Mouse (Mus musculus) neural tube, embryonic 12.5 days (tissue): Measurements from ENCODE around the gene Socs2. TPM values are rescaled to one million over a fixed set of nuclear protein-coding genes. Genes with fewer than 3 reads are reported as not detected.

Experiments used
- ATAC-seq: fragments of 200-750 bp; cut with Nextera tagmentation; 2 replicates; pipeline ENCODE4 v1.8.0; 2017; ENCODE audit warnings: low read depth, mild to moderate bottlenecking, moderate TSS enrichment, moderate library complexity; ENCODE audit not compliant: low FRiP score
- H3K27ac ChIP-seq: fragments of 300-500 bp; sonication (generic); 2 replicates; pipeline ENCODE4 v1.5.1; 2016
- H3K27me3 ChIP-seq: fragments of 300-500 bp; sonication (generic); replicated peaks from 2 replicates; pipeline ENCODE4 v1.6.1; 2016; ENCODE audit warnings: mild to moderate bottlenecking
- H3K36me3 ChIP-seq: fragments of 300-500 bp; sonication (generic); 2 replicates; pipeline ENCODE4 v1.6.1; 2016; ENCODE audit warnings: mild to moderate bottlenecking
- H3K4me1 ChIP-seq: fragments of 300-500 bp; sonication (generic); 2 replicates; pipeline ENCODE4 v1.6.1; 2016
- H3K4me2 ChIP-seq: fragments of 300-500 bp; sonication (generic); replicated peaks from 2 replicates; pipeline ENCODE4 v1.6.1; 2016; ENCODE audit warnings: mild to moderate bottlenecking
- H3K4me3 ChIP-seq: fragments of 300-500 bp; sonication (generic); 2 replicates; pipeline ENCODE4 v1.5.1; 2016
- H3K9ac ChIP-seq: fragments of 300-500 bp; sonication (generic); 2 replicates; pipeline ENCODE4 v1.6.1; 2016; ENCODE audit warnings: mild to moderate bottlenecking
- H3K9me3 ChIP-seq: fragments of 300-500 bp; sonication (generic); 2 replicates; pipeline ENCODE4 v1.6.1; 2016; ENCODE audit warnings: mild to moderate bottlenecking
- WGBS: fragments of 180-500 bp; shearing (Covaris S2); methylation state at CpG from one replicate; pipeline ENCODE4 v1.1.7; 2016; 5-methylcytosine and 5-hydroxymethylcytosine counted together
- polyA plus RNA-seq: library from polyadenylated mRNA; unstranded; fragments of >200 nt; fragmentation: Nextera tagmentation; extraction: Ambion mirVana; gene quantifications from 2 replicates; pipeline ENCODE4 v1.2.1, GENCODE M21; 2016

Gene Socs2
- polyA plus RNA-seq, 1 experiment from 2014 or later, result 97.9 TPM

DNA sequence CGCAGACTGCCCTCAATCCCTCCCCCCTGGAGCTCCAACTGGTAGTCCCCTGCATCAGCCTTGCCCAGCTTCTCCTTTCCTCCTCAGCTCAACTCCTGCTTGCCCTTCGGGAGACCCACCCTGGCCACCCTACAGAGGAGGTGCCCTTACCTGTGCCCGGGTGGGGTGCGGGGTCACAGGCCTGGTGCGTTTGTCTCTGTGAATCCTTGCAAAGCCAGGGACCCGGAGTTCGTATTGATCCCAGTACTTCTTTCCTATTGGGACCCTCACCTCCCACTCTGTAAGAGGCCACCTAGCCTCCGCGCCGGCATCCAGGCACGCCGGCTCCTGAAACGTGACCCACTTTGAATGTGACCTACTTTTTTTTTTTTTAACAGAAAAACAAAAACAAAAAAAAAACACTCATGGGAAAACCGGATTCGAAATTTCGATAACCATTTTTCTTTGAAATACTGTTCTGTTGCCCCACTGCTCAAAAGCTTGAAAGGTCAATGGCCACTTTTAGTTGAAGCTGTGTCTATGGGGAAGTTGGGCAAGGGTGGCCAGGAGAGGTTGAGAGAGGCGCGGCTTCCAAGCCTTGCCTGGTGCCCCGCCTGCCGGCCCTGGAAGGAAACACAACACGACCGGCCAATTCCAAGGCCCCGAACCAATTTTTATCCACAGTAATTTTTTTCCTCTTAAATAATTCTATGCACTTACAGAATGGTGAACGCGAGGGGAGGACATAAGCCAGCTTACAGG lies 686 bp upstream of the Socs2 start:
- 2% methylated on average over 25 of the region's 25 CpGs for WGBS
- no peaks in the 10 kb centered on the region for H3K9me3 ChIP-seq
- 0 out of 2 replicates have a peak overlapping the region, but pooled peaks have one; percentile 92 for H3K27ac ChIP-seq
- H3K4me1 ChIP-seq, result peaks cover 16% of the 10 kb centered on the region
- H3K27me3 ChIP-seq, result no peaks in the 10 kb centered on the region; the same call in 1 of the 2 replicates
- peak overlapping the region; percentile 96 for H3K4me2 ChIP-seq
- H3K4me3 ChIP-seq, result peak overlapping the region; percentile 73
- no peaks in the 10 kb centered on the region for H3K36me3 ChIP-seq
- ATAC-seq, result no peak
- peak overlapping the region; percentile 84 for H3K9ac ChIP-seq

DNA sequence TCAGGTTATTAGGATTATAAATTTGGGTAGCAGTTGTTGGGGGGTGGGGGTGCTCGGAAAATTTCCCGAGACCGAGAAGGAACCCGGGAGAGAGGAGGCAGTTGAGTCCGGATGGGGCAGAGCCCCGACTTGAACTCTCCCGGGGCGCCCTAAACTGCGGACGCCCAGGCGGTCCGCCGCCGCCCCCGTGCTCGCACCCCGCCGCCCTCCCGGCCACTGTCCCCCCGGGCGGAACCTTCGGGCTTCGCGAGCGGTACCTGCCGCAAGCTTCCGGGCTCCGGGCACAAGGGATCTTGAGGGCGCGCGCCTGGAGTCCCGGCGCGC lies 657 bp downstream of the Socs2 start:
- H3K4me2 ChIP-seq, result peak overlapping the region; percentile 96
- WGBS, result under 1% methylated on average over 34 of the region's 34 CpGs
- H3K27me3 ChIP-seq, result no peaks in the 10 kb centered on the region; the same call in 1 of the 2 replicates
- peak overlapping the region; percentile 73 for H3K4me3 ChIP-seq
- peak overlapping the region; percentile 92 for H3K27ac ChIP-seq
- no peaks in the 10 kb centered on the region for H3K36me3 ChIP-seq
- peaks cover 16% of the 10 kb centered on the region for H3K4me1 ChIP-seq
- peak; percentile 17 for ATAC-seq
- H3K9me3 ChIP-seq, result no peaks in the 10 kb centered on the region
- H3K9ac ChIP-seq, result peak overlapping the region; percentile 84

DNA sequence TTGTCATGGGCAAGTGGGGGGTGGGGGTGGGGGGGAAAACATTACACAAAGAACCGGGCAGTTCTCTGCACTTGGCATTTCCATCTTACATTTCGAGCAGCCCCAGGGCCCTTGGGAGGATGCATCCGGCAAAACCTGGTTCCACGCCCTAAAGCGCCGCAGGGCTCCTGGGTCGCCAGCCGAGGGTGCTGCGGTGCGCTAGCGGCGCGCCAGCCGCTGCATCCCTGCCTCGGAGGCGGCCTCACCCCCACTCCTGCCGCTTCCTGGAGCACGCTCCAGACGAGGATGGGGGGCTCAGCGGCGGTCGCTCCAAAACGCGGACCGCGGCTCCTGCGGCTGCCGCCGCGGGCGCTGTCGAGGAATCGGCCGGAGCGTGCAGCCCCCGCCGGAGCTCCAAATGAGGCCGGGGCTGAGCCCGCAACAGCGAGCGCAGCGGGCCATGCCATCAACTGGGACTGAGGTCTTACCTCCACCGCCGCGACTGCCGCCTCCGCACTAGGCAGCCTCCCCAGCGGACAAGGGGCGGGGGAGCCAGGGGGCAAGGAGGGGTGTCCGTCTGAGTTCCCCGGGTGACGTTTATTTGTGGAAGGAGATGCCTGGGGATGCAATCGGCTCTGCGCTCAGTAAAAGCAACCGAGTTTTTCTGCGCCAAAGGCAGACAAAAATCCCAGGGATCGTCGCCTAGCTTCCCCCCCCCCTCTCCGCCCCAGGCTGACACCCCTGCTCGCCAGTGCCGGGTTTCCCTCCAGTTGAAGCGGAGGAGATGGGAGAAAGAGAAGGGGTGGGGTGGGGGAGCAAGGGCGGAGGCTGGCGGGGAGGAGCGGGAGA lies 1.2 kb downstream of the Socs2 start:
- peak; percentile 49 for ATAC-seq
- Histone ChIP-seq H3K9me3 (no peaks in the 10 kb centered on the region), H3K4me3 (peak overlapping the region; percentile 73), H3K27ac (peak overlapping the region; percentile 92), H3K36me3 (peaks cover 5% of the 10 kb centered on the region; the same call in 1 of the 2 replicates), H3K4me2 (peak overlapping the region; percentile 96), H3K9ac (peak overlapping the region; percentile 84), H3K27me3 (no peaks in the 10 kb centered on the region; the same call in 1 of the 2 replicates), H3K4me1 (peaks cover 16% of the 10 kb centered on the region)
- under 1% methylated on average over 65 of the region's 65 CpGs for WGBS

GRCm38 (mm10) chr10:95415159-95415532 lies 1.8 kb downstream of the Socs2 start:
- Histone ChIP-seq H3K4me3 (peak overlapping the region; percentile 73), H3K27ac (0 out of 2 replicates have a peak overlapping the region, but pooled peaks have one; percentile 92), H3K4me2 (peak overlapping the region; percentile 96), H3K9ac (peak overlapping the region; percentile 84), H3K36me3 (peaks cover 6% of the 10 kb centered on the region; the same call in 1 of the 2 replicates), H3K9me3 (no peaks in the 10 kb centered on the region), H3K4me1 (peaks cover 22% of the 10 kb centered on the region), H3K27me3 (no peaks in the 10 kb centered on the region; the same call in 1 of the 2 replicates)
- 0% methylated on average over 15 of the region's 15 CpGs for WGBS
- no peak for ATAC-seq

- Histone ChIP-seq H3K4me3 (peak overlapping the region; percentile 73), H3K9me3 (no peaks in the 10 kb centered on the region), H3K27ac (no peak overlapping the region), H3K27me3 (no peaks in the 10 kb centered on the region; the same call in 1 of the 2 replicates), H3K36me3 (peaks cover 6% of the 10 kb centered on the region; the same call in 1 of the 2 replicates), H3K4me1 (peaks cover 22% of the 10 kb centered on the region), H3K9ac (peak overlapping the region; percentile 84), H3K4me2 (peak overlapping the region; percentile 96)
- under 1% methylated on average over 65 of the region's 65 CpGs for WGBS
- 0 out of 2 replicates have a peak, but pooled peaks have one; percentile 11 for ATAC-seq
Measured at GRCm38 (mm10) chr10:95414316-95415158, 2.4 kb downstream of the Socs2 start.

DNA sequence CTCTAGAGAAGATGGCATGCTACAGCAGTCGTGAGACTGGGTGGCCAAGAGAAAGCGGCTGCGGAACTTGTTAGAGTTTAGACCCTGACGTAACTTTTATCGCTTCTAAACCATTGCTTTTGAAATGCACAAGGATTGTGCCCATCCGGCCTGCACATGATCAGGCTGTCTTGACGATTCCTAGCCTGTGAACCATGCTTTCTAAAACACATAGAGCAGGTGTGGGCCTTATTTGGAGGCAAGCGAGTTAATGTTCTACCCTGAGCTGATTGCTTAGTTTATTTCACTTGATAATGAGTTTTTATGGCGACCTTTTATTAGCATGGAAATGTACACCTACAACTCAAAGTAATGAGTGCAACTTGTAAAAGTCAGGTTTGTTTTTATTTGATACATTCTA lies 5.8 kb downstream of the Socs2 start:
- H3K9ac ChIP-seq, result no peak overlapping the region
- H3K27me3 ChIP-seq, result no peaks in the 10 kb centered on the region; the same call in 1 of the 2 replicates
- no peaks in the 10 kb centered on the region for H3K9me3 ChIP-seq
- H3K36me3 ChIP-seq, result peaks cover 6% of the 10 kb centered on the region; the same call in 1 of the 2 replicates
- no peak for ATAC-seq
- H3K4me1 ChIP-seq, result peaks cover 14% of the 10 kb centered on the region
- no peak overlapping the region for H3K4me3 ChIP-seq
- no peak overlapping the region for H3K27ac ChIP-seq
- 73% methylated on average over 9 of the region's 9 CpGs for WGBS
- no peak overlapping the region for H3K4me2 ChIP-seq

- peaks cover 6% of the 10 kb centered on the region; the same call in 1 of the 2 replicates for H3K36me3 ChIP-seq
- no peak overlapping the region for H3K9ac ChIP-seq
- H3K27me3 ChIP-seq, result no peaks in the 10 kb centered on the region; the same call in 1 of the 2 replicates
- H3K4me1 ChIP-seq, result peaks cover 14% of the 10 kb centered on the region
- H3K4me3 ChIP-seq, result no peak overlapping the region
- H3K9me3 ChIP-seq, result no peaks in the 10 kb centered on the region
- no peak overlapping the region for H3K27ac ChIP-seq
- no peak overlapping the region for H3K4me2 ChIP-seq
- WGBS, result 84% methylated on average over 7 of the region's 7 CpGs
- no peak for ATAC-seq
Measured at GRCm38 (mm10) chr10:95410709-95411108, 6.3 kb downstream of the Socs2 start.

GRCm38 (mm10) chr10:95410209-95410608 lies 6.8 kb downstream of the Socs2 start:
- no peaks in the 10 kb centered on the region for H3K9me3 ChIP-seq
- H3K4me2 ChIP-seq, result no peak overlapping the region

GRCm38 (mm10) chr10:95409149-95409548 lies 7.8 kb downstream of the Socs2 start:
- Histone ChIP-seq H3K4me3 (no peak overlapping the region), H3K9ac (no peak overlapping the region), H3K36me3 (peaks cover 6% of the 10 kb centered on the region; the same call in 1 of the 2 replicates), H3K27ac (no peak overlapping the region), H3K9me3 (no peaks in the 10 kb centered on the region), H3K4me2 (no peak overlapping the region), H3K27me3 (no peaks in the 10 kb centered on the region; the same call in 1 of the 2 replicates), H3K4me1 (peaks cover 11% of the 10 kb centered on the region)
- no peak for ATAC-seq
- 78% methylated on average over 7 of the region's 7 CpGs for WGBS

More at GRCm38 (mm10) chr10:95410209-95410608, 6.8 kb downstream of the Socs2 start:
- peaks cover 14% of the 10 kb centered on the region for H3K4me1 ChIP-seq
- 92% methylated on average over 4 of the region's 4 CpGs for WGBS
- H3K27me3 ChIP-seq, result no peaks in the 10 kb centered on the region; the same call in 1 of the 2 replicates
- H3K27ac ChIP-seq, result no peak overlapping the region
- peaks cover 6% of the 10 kb centered on the region; the same call in 1 of the 2 replicates for H3K36me3 ChIP-seq
- no peak for ATAC-seq
- H3K4me3 ChIP-seq, result no peak overlapping the region
- H3K9ac ChIP-seq, result no peak overlapping the region

GRCm38 (mm10) chr10:95408487-95408886 lies 8.5 kb downstream of the Socs2 start:
- Histone ChIP-seq H3K4me2 (no peak overlapping the region), H3K4me1 (peaks cover 5% of the 10 kb centered on the region; the same call in 1 of the 2 replicates), H3K9me3 (no peaks in the 10 kb centered on the region), H3K36me3 (peaks cover 6% of the 10 kb centered on the region; the same call in 1 of the 2 replicates), H3K27me3 (no peaks in the 10 kb centered on the region), H3K9ac (no peak overlapping the region), H3K4me3 (no peak overlapping the region), H3K27ac (no peak overlapping the region)
- no peak for ATAC-seq
- WGBS, result 75% methylated on average over 9 of the region's 9 CpGs

GRCm38 (mm10) chr10:95407541-95408160 lies 9.3 kb downstream of the Socs2 start:
- Histone ChIP-seq H3K4me1 (peaks cover 5% of the 10 kb centered on the region; the same call in 1 of the 2 replicates), H3K27ac (no peak overlapping the region), H3K9me3 (no peaks in the 10 kb centered on the region), H3K27me3 (no peaks in the 10 kb centered on the region), H3K9ac (no peak overlapping the region), H3K4me3 (no peak overlapping the region), H3K36me3 (peaks cover 6% of the 10 kb centered on the region; the same call in 1 of the 2 replicates), H3K4me2 (no peak overlapping the region)
- 40% methylated on average over 12 of the region's 12 CpGs for WGBS
- no peak for ATAC-seq
